Mouse (Mus musculus): Measurements from ENCODE around the gene Eya2. TPM values are rescaled to one million over a fixed set of nuclear protein-coding genes. Genes with fewer than 3 reads are reported as not detected.

Eya2 gene
- total and polyA plus RNA-seq, 3 experiments, result not detected

DNA sequence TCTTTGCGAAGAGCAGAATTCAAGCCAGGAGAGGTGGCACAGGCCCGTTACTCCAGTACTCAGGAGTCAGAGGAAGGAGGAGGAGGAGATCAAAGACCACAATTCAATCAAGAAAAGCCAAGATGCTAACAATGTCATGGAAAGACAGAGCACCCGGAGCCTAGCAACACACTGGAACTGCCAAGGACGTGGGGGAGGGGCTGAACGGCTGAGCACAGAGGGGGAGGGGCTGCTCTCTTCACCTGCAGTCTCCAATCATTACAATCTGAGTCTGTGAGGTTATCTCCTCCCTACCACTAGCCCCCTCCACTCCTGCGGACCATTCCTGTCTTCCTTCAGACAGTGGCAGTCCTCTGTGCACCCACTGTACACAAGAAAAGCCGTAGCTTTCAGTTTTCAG lies 196.2 kb downstream of the Eya2 start:
- no peak overlapping the region for H3K9ac ChIP-seq (ENCODE audit: control insufficient read depth, low read depth, low read length, poor library complexity, severe bottlenecking)
- no peaks in the 10 kb centered on the region for H3K4me1 ChIP-seq (ENCODE audit: control insufficient read depth in 1 of 2, insufficient read depth in 2 of 2, low read length in 2 of 2)
- H3K79me2 ChIP-seq (ENCODE audit: control insufficient read depth, insufficient read depth, low read length, poor library complexity), result no peaks in the 10 kb centered on the region
- TF ChIP-seq EP300 (IDR thresholded peaks at IDR 0.05; ENCODE audit: low read depth in 1 of 2, low read length in 2 of 2) (no peak), MAZ (IDR thresholded peaks at IDR 0.05; ENCODE audit: low read depth, low read length) (no peak), NRF1 (IDR thresholded peaks at IDR 0.05; ENCODE audit: insufficient read depth, low read depth, low read length, poor library complexity, severe bottlenecking) (no peak), E2F4 (IDR thresholded peaks at IDR 0.05; ENCODE audit: borderline replicate concordance, low read depth, low read length) (no peak), POLR2A (IDR thresholded peaks at IDR 0.05; ENCODE audit: control insufficient read depth in 1 of 2, insufficient read depth in 1 of 2, low read depth in 1 of 2, low read length in 2 of 2, poor library complexity in 1 of 2) (no peak)
- H3K9me3 ChIP-seq (replicated peaks; ENCODE audit: insufficient read depth, low read length), result no peaks in the 10 kb centered on the region
- DNase-seq (ENCODE audit: low read depth, low spot score), result no peak
- peaks cover 0 to 2% of the 10 kb centered on the region in 2 experiments; a peak in 2 of 4 replicates for H3K36me3 ChIP-seq (ENCODE audit: control insufficient read depth in 1 of 2, insufficient read depth in 2 of 2, low read length in 2 of 2)
- H3K27me3 ChIP-seq (ENCODE audit: control insufficient read depth in 1 of 2, insufficient read depth in 2 of 2, low read length in 2 of 2), result no peaks in the 10 kb centered on the region
- no peak overlapping the region for H3K27ac ChIP-seq (ENCODE audit: control insufficient read depth, low read depth, low read length)
- H3K4me3 ChIP-seq (ENCODE audit: control insufficient read depth in 1 of 2, insufficient read depth in 1 of 2, low read depth in 2 of 2, low read length in 2 of 2), result no peak overlapping the region

DNA sequence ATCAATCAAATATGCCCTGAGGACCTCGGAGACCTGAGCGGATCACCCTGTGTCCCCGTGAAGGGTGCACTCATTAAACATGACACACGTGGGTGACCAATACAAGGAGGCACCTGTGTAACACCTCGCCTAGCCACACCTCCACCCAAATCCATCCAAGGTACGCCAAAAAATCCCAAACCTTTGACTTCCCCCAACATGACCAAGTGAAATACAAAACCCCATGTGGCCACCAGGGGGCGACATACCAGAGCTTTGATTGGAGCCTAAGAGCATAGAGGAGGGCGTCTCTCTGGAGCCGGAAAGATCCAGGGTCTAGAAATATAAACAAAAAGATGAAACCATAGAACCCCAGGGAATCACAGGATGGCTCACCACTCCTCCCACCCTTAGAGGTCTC lies 196.8 kb downstream of the Eya2 start:
- no peak overlapping the region for H3K27ac ChIP-seq (ENCODE audit: control insufficient read depth, low read depth, low read length)
- no peaks in the 10 kb centered on the region for H3K27me3 ChIP-seq (ENCODE audit: control insufficient read depth in 1 of 2, insufficient read depth in 2 of 2, low read length in 2 of 2)
- peaks cover 0 to 1% of the 10 kb centered on the region in 2 experiments; a peak in 2 of 4 replicates for H3K36me3 ChIP-seq (ENCODE audit: control insufficient read depth in 1 of 2, insufficient read depth in 2 of 2, low read length in 2 of 2)
- no peaks in the 10 kb centered on the region for H3K9me3 ChIP-seq (replicated peaks; ENCODE audit: insufficient read depth, low read length)
- H3K4me3 ChIP-seq (ENCODE audit: control insufficient read depth in 1 of 2, insufficient read depth in 1 of 2, low read depth in 2 of 2, low read length in 2 of 2), result no peak overlapping the region
- peak; percentile 69 for DNase-seq (ENCODE audit: low read depth, low spot score)
- no peaks in the 10 kb centered on the region for H3K79me2 ChIP-seq (ENCODE audit: control insufficient read depth, insufficient read depth, low read length, poor library complexity)
- no peaks in the 10 kb centered on the region for H3K4me1 ChIP-seq (ENCODE audit: control insufficient read depth in 1 of 2, insufficient read depth in 2 of 2, low read length in 2 of 2)
- no peak overlapping the region for H3K9ac ChIP-seq (ENCODE audit: control insufficient read depth, low read depth, low read length, poor library complexity, severe bottlenecking)
- peak; percentile 70 to 92 (median 78) for TF ChIP-seq CTCF (IDR thresholded peaks at IDR 0.05 in 2 of 3, conservative IDR thresholded peaks at IDR 0.05 in 1 of 3; ENCODE audit: control insufficient read depth in 1 of 3, insufficient read depth in 1 of 3, low read depth in 2 of 3, low read length in 3 of 3, poor library complexity in 1 of 3, severe bottlenecking in 1 of 3)
- TF ChIP-seq GABPA (IDR thresholded peaks at IDR 0.05; ENCODE audit: low read depth, low read length), result no peak
- peak; percentile 65 for TF ChIP-seq SMC3 (IDR thresholded peaks at IDR 0.05; ENCODE audit: low read depth, low read length)
- no peak for TF ChIP-seq NRF1 (IDR thresholded peaks at IDR 0.05; ENCODE audit: insufficient read depth, low read depth, low read length, poor library complexity, severe bottlenecking)

DNA sequence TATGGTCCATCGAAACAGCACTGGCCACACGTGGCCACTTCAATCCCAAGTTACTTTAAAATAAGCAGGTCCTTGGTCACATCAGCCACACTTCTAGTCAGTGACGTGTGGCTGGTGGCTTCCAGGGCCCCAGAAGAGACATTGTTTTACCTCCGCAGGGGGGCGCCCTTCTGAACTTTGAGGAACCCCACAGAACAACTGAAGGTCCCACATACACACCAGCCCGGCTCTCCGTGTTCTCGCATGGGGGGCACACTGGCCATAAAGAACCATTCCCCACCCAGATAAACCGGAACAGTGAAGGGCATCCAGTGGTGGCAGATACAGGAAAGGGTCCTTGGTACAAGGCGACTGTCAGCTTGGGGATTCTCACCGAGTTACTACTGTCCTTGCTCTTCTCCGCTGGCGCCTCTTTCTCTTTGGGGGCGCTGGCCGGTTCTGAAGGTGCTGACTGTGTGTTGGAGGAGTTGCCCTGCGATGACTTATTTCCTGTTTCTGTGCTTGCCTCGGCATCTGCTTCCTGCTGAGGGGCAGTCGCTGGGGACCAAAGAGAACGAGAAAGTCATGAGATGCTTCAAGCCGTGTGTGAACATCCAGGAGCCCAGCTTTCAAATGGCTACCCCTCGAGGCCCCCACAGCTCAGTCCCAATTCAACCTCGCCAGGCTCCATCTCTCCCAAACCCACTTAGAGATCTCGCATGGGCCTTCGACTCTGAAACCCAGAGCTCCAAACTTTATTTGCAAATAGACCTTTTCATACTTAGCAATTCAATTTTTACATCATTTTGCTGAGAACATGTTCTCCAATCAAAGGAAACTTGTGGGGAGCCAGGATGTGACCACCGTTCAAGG lies 197.8 kb downstream of the Eya2 start:
- H3K27ac ChIP-seq (ENCODE audit: control insufficient read depth, low read depth, low read length), result no peak overlapping the region
- H3K27me3 ChIP-seq (ENCODE audit: control insufficient read depth in 1 of 2, insufficient read depth in 2 of 2, low read length in 2 of 2), result no peaks in the 10 kb centered on the region
- H3K4me1 ChIP-seq (ENCODE audit: control insufficient read depth in 1 of 2, insufficient read depth in 2 of 2, low read length in 2 of 2), result no peaks in the 10 kb centered on the region
- no peak overlapping the region for H3K4me3 ChIP-seq (ENCODE audit: control insufficient read depth in 1 of 2, insufficient read depth in 1 of 2, low read depth in 2 of 2, low read length in 2 of 2)
- peaks cover 0 to 5% of the 10 kb centered on the region in 2 experiments; a peak in 1 of 4 replicates for H3K36me3 ChIP-seq (ENCODE audit: control insufficient read depth in 1 of 2, insufficient read depth in 2 of 2, low read length in 2 of 2)
- H3K79me2 ChIP-seq (ENCODE audit: control insufficient read depth, insufficient read depth, low read length, poor library complexity), result no peaks in the 10 kb centered on the region
- no peak overlapping the region for H3K9ac ChIP-seq (ENCODE audit: control insufficient read depth, low read depth, low read length, poor library complexity, severe bottlenecking)
- no peak for DNase-seq (ENCODE audit: low read depth, low spot score)
- TF ChIP-seq MAZ (IDR thresholded peaks at IDR 0.05; ENCODE audit: low read depth, low read length) (no peak), RCOR1 (IDR thresholded peaks at IDR 0.05; ENCODE audit: low read depth, low read length) (no peak), MYC (IDR thresholded peaks at IDR 0.05; ENCODE audit: low read depth, low read length) (no peak), POLR2A (IDR thresholded peaks at IDR 0.05; ENCODE audit: control insufficient read depth in 1 of 2, insufficient read depth in 1 of 2, low read depth in 1 of 2, low read length in 2 of 2, poor library complexity in 1 of 2) (no peak), ZC3H11A (IDR thresholded peaks at IDR 0.05; ENCODE audit: low read depth, low read length) (no peak), UBTF (IDR thresholded peaks at IDR 0.05; ENCODE audit: borderline replicate concordance, insufficient read depth, low read depth, low read length) (no peak), ZKSCAN1 (IDR thresholded peaks at IDR 0.05; ENCODE audit: low read depth, low read length) (no peak), KAT2A (conservative IDR thresholded peaks at IDR 0.05; ENCODE audit: low read depth, low read length) (no peak), ZNF384 (IDR thresholded peaks at IDR 0.05; ENCODE audit: low read depth, low read length) (no peak), NRF1 (IDR thresholded peaks at IDR 0.05; ENCODE audit: insufficient read depth, low read depth, low read length, poor library complexity, severe bottlenecking) (no peak)
- H3K9me3 ChIP-seq (replicated peaks; ENCODE audit: insufficient read depth, low read length), result no peaks in the 10 kb centered on the region
